Mouse (Mus musculus) spleen, postnatal 36 days (tissue): ENCODE results near the gene Plg.

Experiments
- DNase-seq, 2 experiments: peaks; one replicate each; pipeline ENCODE4 v3.0.0; 2022; ENCODE audit warnings: low spot score in 2 of 2, mixed read lengths in 1 of 2

The Plg gene

GRCm38 (mm10) chr17:12385049-12385794 is 6.8 kb downstream of the Plg start:
- DNase-seq = no peak

GRCm38 (mm10) chr17:12387781-12388180 is 9.4 kb downstream of the Plg start:
- no peak for DNase-seq

GRCm38 (mm10) chr17:12388239-12388638 is 9.8 kb downstream of the Plg start:
- no peak for DNase-seq

- DNase-seq = no peak
Measured at GRCm38 (mm10) chr17:12396163-12396677, 17.8 kb downstream of the Plg start.

- DNase-seq = no peak
Measured at GRCm38 (mm10) chr17:12403420-12403819, 25.0 kb downstream of the Plg start.

- DNase-seq = no peak
Measured at GRCm38 (mm10) chr17:12409346-12409944, 31.0 kb downstream of the Plg start.

- no peak for DNase-seq
Measured at GRCm38 (mm10) chr17:12412181-12412890, 33.9 kb downstream of the Plg start.

GRCm38 (mm10) chr17:12412891-12413237 is 34.5 kb downstream of the Plg start:
- DNase-seq = no peak

GRCm38 (mm10) chr17:12415031-12415735 is 36.8 kb downstream of the Plg start:
- no peak for DNase-seq

GRCm38 (mm10) chr17:12415741-12416140 is 37.3 kb downstream of the Plg start:
- no peak for DNase-seq

GRCm38 (mm10) chr17:12416250-12416895 is 38.0 kb downstream of the Plg start:
- DNase-seq = peak; percentile 39 to 43

- no peak for DNase-seq
Measured at GRCm38 (mm10) chr17:12419491-12420079, 41.2 kb downstream of the Plg start.

- DNase-seq = no peak
Measured at GRCm38 (mm10) chr17:12420886-12421574, 42.6 kb downstream of the Plg start.

GRCm38 (mm10) chr17:12422143-12422542 is 43.7 kb downstream of the Plg start:
- DNase-seq = no peak

GRCm38 (mm10) chr17:12427156-12427555 is 48.7 kb downstream of the Plg start:
- no peak for DNase-seq

GRCm38 (mm10) chr17:12428369-12428768 is 50.0 kb downstream of the Plg start:
- DNase-seq = no peak

GRCm38 (mm10) chr17:12431707-12432106 is 53.3 kb downstream of the Plg start:
- DNase-seq = no peak

- DNase-seq = no peak
Measured at GRCm38 (mm10) chr17:12437771-12438170, 59.4 kb downstream of the Plg start.

- DNase-seq = no peak
Measured at GRCm38 (mm10) chr17:12444561-12444960, 66.2 kb downstream of the Plg start.

- no peak for DNase-seq
Measured at GRCm38 (mm10) chr17:12451234-12451633, 72.8 kb downstream of the Plg start.
